Mouse (Mus musculus) kidney, adult 10 weeks (tissue): ENCODE data around the gene Gna12. TPM values are rescaled to one million over a fixed set of nuclear protein-coding genes. Genes with fewer than 3 reads are reported as not detected.

Source experiments
- polyA plus RNA-seq: library from polyadenylated mRNA; stranded (reverse); fragments of 350-450 nt; fragmentation: Illumina TruSeq; extraction: RNeasy Lipid Tissue Mini Kit (QIAGEN cat#74804); gene quantifications from one replicate; pipeline ENCODE4 v1.2.3, GENCODE M21; 2014; ENCODE audit warnings: low read depth, low replicate concordance

Gna12 gene
- 8.5 TPM for polyA plus RNA-seq

DNA sequence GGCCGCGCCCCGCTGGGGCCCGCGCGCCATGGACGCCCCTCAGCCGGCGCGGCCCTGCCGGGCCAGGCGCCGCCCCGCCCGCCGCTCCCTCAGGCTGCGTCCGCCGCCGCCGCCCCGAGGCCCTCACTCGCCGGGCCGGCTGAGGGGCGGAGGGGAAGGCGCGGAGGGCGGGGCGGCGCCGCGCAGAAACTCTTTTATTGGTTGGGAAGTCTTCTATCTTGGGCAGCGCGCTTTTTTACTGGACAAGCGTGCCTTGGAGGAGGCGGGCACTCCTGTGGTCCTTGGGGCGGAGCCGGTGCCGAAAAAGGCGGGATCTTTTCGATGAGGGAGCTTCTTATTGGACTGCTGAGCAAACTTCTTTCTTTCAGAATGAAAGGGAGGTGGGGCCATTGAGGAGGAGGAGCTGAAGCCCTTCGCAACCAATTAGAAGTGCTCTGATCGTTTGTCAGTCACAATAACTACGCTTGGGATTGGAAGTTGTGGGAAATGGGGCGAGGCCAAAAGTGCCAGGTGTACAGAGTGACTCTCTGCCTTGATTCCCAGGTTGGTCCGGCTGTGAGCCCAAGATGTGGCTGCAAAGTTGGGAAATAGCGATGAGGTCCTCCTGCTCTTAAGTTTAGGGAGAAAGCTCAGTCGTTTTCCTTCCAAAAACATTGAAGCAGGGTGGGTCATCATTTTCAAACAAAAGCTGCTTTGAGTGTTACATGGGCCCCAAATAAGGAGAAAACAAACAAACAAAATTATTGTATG lies at the start of gene Gna12:
Gna12 (minus strand) TSS at position 118 of the 750 bp plus-strand sequence.

GRCm38 (mm10) chr5:140723822-140724221 lies 106.4 kb downstream of the Gna12 start, which contains the start of gene Amz1:
Gene Amz1 (plus strand): TSS chr5:140724127.

Other genes with a start within 250 kb of the Gna12 start
- gene Lfng, start 223.1 kb downstream of the Gna12 start, polyA plus RNA-seq, result 0.57 TPM
- gene Ttyh3, start 181.4 kb downstream of the Gna12 start, polyA plus RNA-seq, result 0.97 TPM
- gene Iqce, start 128.1 kb downstream of the Gna12 start, polyA plus RNA-seq, result 17.6 TPM
- gene Brat1, start 125.4 kb downstream of the Gna12 start, polyA plus RNA-seq, result 2.1 TPM
- not detected for gene Amz1, start 106.3 kb downstream of the Gna12 start, polyA plus RNA-seq
- gene Card11, start 170.2 kb upstream of the Gna12 start, polyA plus RNA-seq, result not detected